In genomic region chr9:50567881-50568280, GRCm38 (mm10) we compare ENCODE assay signal across 33 mouse cellular contexts. TPM values are rescaled to one million over a fixed set of nuclear protein-coding genes. Genes with fewer than 3 reads are reported as not detected.
A peak's percentile ranks its signal among the peaks of the same experiment; 100 is the strongest.
DNase-seq lines count a peak whose midpoint lies in the region; ATAC-seq and TF ChIP-seq lines count a peak whose summit lies in the region.
"Had no signal": no experiment of that assay in that cellular context is flagged by ENCODE, and none has a peak within 500 bp of the region (broad histone marks: within the 10 kb centered on the region; RNA-seq: fewer than 3 reads in every experiment).

No protein-coding gene starts in this region.

- no peaks in the 10 kb centered on the region for H3K9me3 ChIP-seq in liver, postnatal 0 days (ENCODE audit: low read length)
- H3K9me3 ChIP-seq in liver, embryonic 12.5 days (replicated peaks), result no peaks in the 10 kb centered on the region
- no peaks in the 10 kb centered on the region for H3K9me3 ChIP-seq in forebrain, embryonic 12.5 days
- H3K9me3 ChIP-seq: embryonic facial prominence, embryonic 12.5 days; embryonic facial prominence, embryonic 15.5 days; forebrain, embryonic 15.5 days; heart, embryonic 10.5 days; heart, embryonic 13.5 days had no signal

- no peak for ATAC-seq in liver, postnatal 0 days
- ATAC-seq in liver, embryonic 12.5 days, result no peak
- ATAC-seq in forebrain, embryonic 12.5 days (ENCODE audit: low FRiP score), result no peak
- ATAC-seq: CD4-positive, CD25-positive, alpha-beta regulatory T cell, adult 4 months; forebrain, embryonic 15.5 days; hindbrain, postnatal 0 days; intestine, postnatal 0 days had no signal

- intact Hi-C loops in gastrocnemius, adult 2 months (cut with DNase I), result no loop called here

- peak; percentile 42 for DNase-seq in gastrocnemius, adult 2 months
- DNase-seq in gastrocnemius, postnatal 10 days, result no peak
- DNase-seq in liver, postnatal 0 days, result no peak
- DNase-seq in gastrocnemius, postnatal 25 days, result peak; percentile 26
- DNase-seq in adrenal gland, adult 18-20 months (ENCODE audit: low spot score in 2 of 2), result no peak
- DNase-seq: adrenal gland, postnatal 10 days; adrenal gland, postnatal 36 days; cerebellum, adult 11 months; cerebellum, adult 2 months; cerebellum, adult 9-11 months; cerebellum, postnatal 25 days; heart, adult 2 months; heart, postnatal 14 days; heart, postnatal 4 days; kidney, adult 2 months had no signal

- no peak overlapping the region for H3K4me2 ChIP-seq in liver, postnatal 0 days (ENCODE audit: low read depth, low read length)
- H3K4me2 ChIP-seq in liver, embryonic 12.5 days, result no peak overlapping the region
- H3K4me2 ChIP-seq in forebrain, embryonic 12.5 days, result no peak overlapping the region
- H3K4me2 ChIP-seq: embryonic facial prominence, embryonic 12.5 days; embryonic facial prominence, embryonic 15.5 days; forebrain, embryonic 15.5 days; heart, embryonic 13.5 days; hindbrain, embryonic 14.5 days had no signal

- WGBS in liver, postnatal 0 days (ENCODE audit: insufficient replicate concordance), result 83% methylated on average over 2 of the region's 2 CpGs
- WGBS in liver, embryonic 12.5 days (ENCODE audit: insufficient replicate concordance), result 80% methylated on average over 2 of the region's 2 CpGs
- WGBS in forebrain, embryonic 12.5 days, result 89% methylated on average over 2 of the region's 2 CpGs

- H3K36me3 ChIP-seq in liver, postnatal 0 days (replicated peaks; ENCODE audit: insufficient read depth, low read length), result no peaks in the 10 kb centered on the region
- no peaks in the 10 kb centered on the region for H3K36me3 ChIP-seq in liver, embryonic 12.5 days
- H3K36me3 ChIP-seq in forebrain, embryonic 12.5 days (replicated peaks), result no peaks in the 10 kb centered on the region
- H3K36me3 ChIP-seq: embryonic facial prominence, embryonic 12.5 days; embryonic facial prominence, embryonic 15.5 days; forebrain, embryonic 15.5 days; heart, embryonic 10.5 days; heart, embryonic 13.5 days had no signal

- H3K4me1 ChIP-seq in liver, postnatal 0 days (ENCODE audit: insufficient read depth), result no peaks in the 10 kb centered on the region
- H3K4me1 ChIP-seq in liver, embryonic 12.5 days, result no peaks in the 10 kb centered on the region
- H3K4me1 ChIP-seq in forebrain, embryonic 12.5 days, result no peaks in the 10 kb centered on the region
- H3K4me1 ChIP-seq: embryonic facial prominence, embryonic 12.5 days; embryonic facial prominence, embryonic 15.5 days; forebrain, embryonic 15.5 days; heart, embryonic 10.5 days had no signal

- no peak overlapping the region for H3K4me3 ChIP-seq in gastrocnemius, adult 2 months
- H3K4me3 ChIP-seq in liver, postnatal 0 days (ENCODE audit: low read depth, low read length), result no peak overlapping the region
- H3K4me3 ChIP-seq in liver, embryonic 12.5 days, result no peak overlapping the region
- H3K4me3 ChIP-seq in forebrain, embryonic 12.5 days (replicated peaks), result no peak overlapping the region
- H3K4me3 ChIP-seq: embryonic facial prominence, embryonic 12.5 days; embryonic facial prominence, embryonic 15.5 days; forebrain, embryonic 15.5 days; heart, adult 2 months; heart, embryonic 10.5 days; heart, embryonic 13.5 days had no signal

- no peaks in the 10 kb centered on the region for H3K27me3 ChIP-seq in liver, postnatal 0 days (ENCODE audit: insufficient read depth, low read length)
- H3K27me3 ChIP-seq in liver, embryonic 12.5 days (replicated peaks), result no peaks in the 10 kb centered on the region
- no peaks in the 10 kb centered on the region for H3K27me3 ChIP-seq in forebrain, embryonic 12.5 days
- H3K27me3 ChIP-seq: embryonic facial prominence, embryonic 12.5 days; embryonic facial prominence, embryonic 15.5 days; forebrain, embryonic 15.5 days; heart, embryonic 13.5 days had no signal

- peak; percentile 3; the same call in 1 of the 2 replicates for TF ChIP-seq EP300 in liver, postnatal 0 days (IDR thresholded peaks at IDR 0.05; ENCODE audit: low read depth)

- H3K9ac ChIP-seq in liver, postnatal 0 days (replicated peaks), result no peak overlapping the region
- no peak overlapping the region for H3K9ac ChIP-seq in liver, embryonic 12.5 days
- no peak overlapping the region for H3K9ac ChIP-seq in forebrain, embryonic 12.5 days
- H3K9ac ChIP-seq: embryonic facial prominence, embryonic 12.5 days; embryonic facial prominence, embryonic 15.5 days; forebrain, embryonic 15.5 days; heart, embryonic 13.5 days; hindbrain, embryonic 14.5 days had no signal

- no peak for TF ChIP-seq CTCF in gastrocnemius, adult 2 months (IDR thresholded peaks at IDR 0.05)
- TF ChIP-seq CTCF in liver, postnatal 0 days (IDR thresholded peaks at IDR 0.05; ENCODE audit: low read depth), result no peak

- no peak overlapping the region for H3K27ac ChIP-seq in gastrocnemius, adult 2 months
- peak overlapping the region; percentile 16; the same call in 1 of the 2 replicates for H3K27ac ChIP-seq in liver, postnatal 0 days (ENCODE audit: low read depth)
- no peak overlapping the region for H3K27ac ChIP-seq in liver, embryonic 12.5 days
- no peak overlapping the region for H3K27ac ChIP-seq in forebrain, embryonic 12.5 days
- H3K27ac ChIP-seq: embryonic facial prominence, embryonic 12.5 days; embryonic facial prominence, embryonic 15.5 days; forebrain, embryonic 15.5 days; heart, adult 2 months; heart, embryonic 10.5 days; heart, embryonic 13.5 days; hindbrain, embryonic 14.5 days; hindbrain, postnatal 0 days had no signal

RNA-seq across cellular contexts. Expression of gene Tex12, which starts 6.8 kb away (rescaled TPM):
- total RNA-seq in gastrocnemius, adult 2 months (2021), result not detected
- not detected for total RNA-seq in gastrocnemius, postnatal 10 days (2021)
- polyA plus RNA-seq in liver, postnatal 0 days (2015; fragmentation: Nextera tagmentation; extraction: Ambion mirVana), result not detected in 2 replicates
- polyA plus RNA-seq in liver, embryonic 12.5 days (2016; fragmentation: Nextera tagmentation; extraction: Ambion mirVana), result not detected in 2 replicates
- total RNA-seq in gastrocnemius, postnatal 25 days (2021), result not detected
- 0.32 and 0.33 TPM in 2 replicates for polyA plus RNA-seq in forebrain, embryonic 12.5 days (2016; fragmentation: Nextera tagmentation; extraction: Ambion mirVana)
- not detected for total RNA-seq in adrenal gland, adult 18-20 months (2021)
- total RNA-seq: adrenal gland, postnatal 10 days; adrenal gland, postnatal 36 days; common myeloid progenitor, adult 5-6 weeks; gastrocnemius, postnatal 36 days; heart, adult 2 months; heart, postnatal 14 days; heart, postnatal 4 days; hindbrain, postnatal 0 days; MEL had no signal
- polyA plus RNA-seq: C2C12; CD4-positive, CD25-positive, alpha-beta regulatory T cell, adult 4 months; cerebellum, adult 2 months; embryonic facial prominence, embryonic 12.5 days; embryonic facial prominence, embryonic 15.5 days; forebrain, embryonic 11.5 days; heart, adult 2 months; heart, embryonic 13.5 days; heart, embryonic 16.5 days; hindbrain, embryonic 14.5 days; intestine, embryonic 14.5 days; kidney, adult 2 months had no signal

RNA-seq across cellular contexts. Expression of gene Bco2, which starts 12.9 kb away (rescaled TPM):
- total RNA-seq in gastrocnemius, adult 2 months (2021), result under 1 TPM; 0.26 to 0.45 TPM
- total RNA-seq in gastrocnemius, postnatal 10 days (2021), result under 1 TPM; 0.14 to 0.27 TPM
- 1.1 and 1.6 TPM in 2 replicates for polyA plus RNA-seq in liver, postnatal 0 days (2015; fragmentation: Nextera tagmentation; extraction: Ambion mirVana)
- polyA plus RNA-seq in liver, embryonic 12.5 days (2016; fragmentation: Nextera tagmentation; extraction: Ambion mirVana), result 0.18 TPM in 2 replicates
- total RNA-seq in gastrocnemius, postnatal 25 days (2021), result under 1 TPM; 0.28 to 0.40 TPM
- polyA plus RNA-seq in forebrain, embryonic 12.5 days (2016; fragmentation: Nextera tagmentation; extraction: Ambion mirVana), result 0.46 and 0.56 TPM in 2 replicates
- total RNA-seq in adrenal gland, adult 18-20 months (2021), result 1 to 10 TPM; 4.6 to 4.7 TPM
- total RNA-seq: common myeloid progenitor, adult 5-6 weeks; MEL had no signal
- polyA plus RNA-seq: heart, embryonic 13.5 days had no signal

RNA-seq across cellular contexts. Expression of gene Il18, which starts 13.3 kb away (rescaled TPM):
- 1 to 10 TPM in 1 of 2 experiments, under 1 TPM in 1; 0.87 to 1.0 TPM for total RNA-seq in gastrocnemius, adult 2 months (2021)
- total RNA-seq in gastrocnemius, postnatal 10 days (2021), result 1 to 10 TPM in 1 of 2 experiments, under 1 TPM in 1; 0.90 to 1.2 TPM
- 19.1 and 19.8 TPM in 2 replicates for polyA plus RNA-seq in liver, postnatal 0 days (2015; fragmentation: Nextera tagmentation; extraction: Ambion mirVana)
- polyA plus RNA-seq in liver, embryonic 12.5 days (2016; fragmentation: Nextera tagmentation; extraction: Ambion mirVana), result 2.3 and 3.1 TPM in 2 replicates
- under 1 TPM; 0.43 to 0.75 TPM for total RNA-seq in gastrocnemius, postnatal 25 days (2021)
- 12.3 and 16.1 TPM in 2 replicates for polyA plus RNA-seq in forebrain, embryonic 12.5 days (2016; fragmentation: Nextera tagmentation; extraction: Ambion mirVana)
- 1 to 10 TPM; 3.9 to 6.5 TPM for total RNA-seq in adrenal gland, adult 18-20 months (2021)
- total RNA-seq: MEL had no signal

RNA-seq across cellular contexts. Expression of gene Sdhd, which starts 35.7 kb away (rescaled TPM):
- total RNA-seq in gastrocnemius, adult 2 months (2021), result 100 to 1,000 TPM; 269 to 419 TPM
- 100 to 1,000 TPM; 321 to 381 TPM for total RNA-seq in gastrocnemius, postnatal 10 days (2021)
- polyA plus RNA-seq in liver, postnatal 0 days (2015; fragmentation: Nextera tagmentation; extraction: Ambion mirVana), result 454 and 476 TPM in 2 replicates
- 344 and 352 TPM in 2 replicates for polyA plus RNA-seq in liver, embryonic 12.5 days (2016; fragmentation: Nextera tagmentation; extraction: Ambion mirVana)
- 100 to 1,000 TPM; 338 to 360 TPM for total RNA-seq in gastrocnemius, postnatal 25 days (2021)
- 219 and 221 TPM in 2 replicates for polyA plus RNA-seq in forebrain, embryonic 12.5 days (2016; fragmentation: Nextera tagmentation; extraction: Ambion mirVana)
- total RNA-seq in adrenal gland, adult 18-20 months (2021), result 100 to 1,000 TPM; 260 to 414 TPM

RNA-seq across cellular contexts. Expression of gene Timm8b, which starts 35.8 kb away (rescaled TPM):
- total RNA-seq in gastrocnemius, adult 2 months (2021), result 100 to 1,000 TPM; 211 to 231 TPM
- 100 to 1,000 TPM; 140 to 148 TPM for total RNA-seq in gastrocnemius, postnatal 10 days (2021)
- polyA plus RNA-seq in liver, postnatal 0 days (2015; fragmentation: Nextera tagmentation; extraction: Ambion mirVana), result 198 and 212 TPM in 2 replicates
- 229 and 237 TPM in 2 replicates for polyA plus RNA-seq in liver, embryonic 12.5 days (2016; fragmentation: Nextera tagmentation; extraction: Ambion mirVana)
- 100 to 1,000 TPM; 182 to 200 TPM for total RNA-seq in gastrocnemius, postnatal 25 days (2021)
- 385 and 386 TPM in 2 replicates for polyA plus RNA-seq in forebrain, embryonic 12.5 days (2016; fragmentation: Nextera tagmentation; extraction: Ambion mirVana)
- 100 to 1,000 TPM; 210 to 223 TPM for total RNA-seq in adrenal gland, adult 18-20 months (2021)

Comparison
In these comparisons a context has a peak if more than half of its experiments do, and no peak if none do; other contexts are left out.
1. DNase-seq: peak in gastrocnemius, adult 2 months (single experiment) and gastrocnemius, postnatal 25 days (single experiment); none in gastrocnemius, postnatal 10 days (single experiment), liver, postnatal 0 days (single experiment) and adrenal gland, adult 18-20 months (0 of 2).